Mouse (Mus musculus): ENCODE measurements around the gene Zer1.
"Not testable (repeated sequence)": the region's sequence is repeated elsewhere in the genome, so short reads cannot be mapped to it uniquely, and the experiment has no call there.

The Zer1 gene

DNA sequence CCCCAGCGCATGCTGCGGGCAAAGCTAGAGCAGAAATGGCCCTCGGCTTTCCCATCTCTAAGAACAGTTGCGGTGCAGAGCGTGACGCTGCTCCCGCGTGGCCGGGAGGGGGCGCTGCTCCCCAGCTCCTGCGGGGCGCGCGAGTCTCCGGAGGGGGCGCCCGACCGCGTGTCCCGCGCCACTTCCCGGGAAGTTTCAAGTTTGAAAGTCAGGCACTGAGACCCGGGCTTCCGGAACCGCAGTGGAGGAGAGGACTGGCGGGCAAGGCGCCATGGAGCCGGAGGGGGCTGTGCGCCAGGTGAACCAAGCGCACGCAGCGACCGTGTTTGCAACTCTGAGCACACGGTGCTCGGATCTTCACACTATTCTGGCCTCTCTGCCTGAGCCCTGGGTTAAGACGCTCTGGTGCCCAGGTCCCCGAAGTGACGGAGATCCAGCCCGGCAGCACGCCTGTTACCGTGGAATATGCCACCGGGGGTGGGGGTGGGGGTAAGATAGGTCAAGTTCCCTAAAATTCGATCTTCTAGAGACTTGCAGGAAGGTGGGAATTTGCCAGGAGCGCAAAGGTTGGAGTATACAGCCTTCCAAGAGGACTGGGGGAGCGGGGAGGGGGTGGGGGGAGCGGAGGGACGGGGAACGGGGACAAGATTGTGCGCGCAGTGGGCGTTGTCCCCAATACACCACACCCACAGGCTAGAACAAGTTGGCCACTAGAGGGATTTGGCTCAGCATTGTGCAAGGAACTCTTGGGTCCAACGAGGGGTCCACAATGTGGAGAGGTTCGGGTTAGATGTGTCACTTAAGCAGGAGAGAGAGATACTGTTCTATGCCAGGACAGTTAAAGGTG lies 46.7 kb downstream of the Zer1 start, which contains the start of gene Pkn3:
Gene Pkn3 (plus strand): TSS at position 183 of the 847 bp plus-strand sequence.
- peak; percentile 88 for DNase-seq (ENCODE audit: low spot score)

DNA sequence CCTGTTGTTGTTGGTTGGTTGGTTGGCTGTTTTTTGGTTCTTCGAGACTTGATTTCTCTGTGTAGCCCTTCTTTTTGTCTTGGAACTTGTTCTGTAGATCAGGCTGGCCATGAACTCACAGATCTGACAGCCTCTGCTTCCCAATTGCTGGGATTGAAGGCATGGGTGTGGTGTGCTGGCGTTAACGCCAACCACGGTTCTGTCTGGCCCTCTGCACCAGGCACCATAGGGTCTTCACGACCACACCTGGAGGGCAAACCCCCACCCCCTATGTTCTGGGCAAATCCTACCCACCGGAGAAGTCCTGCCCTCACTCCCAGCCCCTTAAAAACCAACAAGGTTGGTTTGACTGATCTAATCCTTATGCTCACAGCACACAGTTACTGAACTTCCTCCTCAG lies 47.4 kb downstream of the Zer1 start:
- no peak for DNase-seq (ENCODE audit: low spot score)

DNA sequence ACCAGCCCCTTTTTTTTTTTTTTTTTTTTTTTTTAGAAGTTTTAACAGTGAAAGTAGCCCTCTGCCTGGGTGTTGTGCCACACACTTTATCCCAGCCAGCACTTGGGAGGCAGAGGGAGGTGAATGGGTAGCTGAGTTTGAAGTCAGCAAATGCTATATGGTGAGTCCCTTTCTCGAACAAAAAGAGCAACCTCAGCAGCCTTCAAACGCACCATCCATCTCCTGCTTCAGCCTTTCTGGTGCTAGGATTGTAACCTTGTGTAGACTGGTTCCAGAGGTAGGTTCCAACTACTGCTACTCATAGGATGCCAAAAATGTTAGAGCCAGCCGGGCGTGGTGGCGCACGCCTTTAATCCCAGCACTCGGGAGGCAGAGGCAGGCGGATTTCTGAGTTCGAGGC lies 47.9 kb downstream of the Zer1 start:
- DNase-seq (ENCODE audit: low spot score) = no peak

DNA sequence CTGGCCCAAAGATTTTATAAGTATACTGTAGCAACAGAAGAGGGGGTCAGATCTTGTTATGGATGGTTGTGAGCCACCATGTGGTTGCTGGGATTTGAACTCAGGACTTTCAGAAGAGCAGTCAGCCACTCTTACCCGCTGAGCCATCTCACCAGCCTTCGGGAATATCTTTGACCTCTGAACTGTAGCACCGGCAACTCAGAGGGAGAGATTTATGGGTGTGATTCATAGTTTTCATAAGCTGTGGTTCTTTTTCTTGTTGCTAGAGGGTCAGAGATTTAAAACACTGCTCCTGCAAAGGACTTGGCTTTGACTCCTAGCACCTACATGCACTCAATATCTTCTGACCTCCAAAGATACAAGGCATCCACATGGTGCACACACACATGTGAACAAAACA lies 48.8 kb downstream of the Zer1 start:
- no peak for DNase-seq (ENCODE audit: low spot score)

DNA sequence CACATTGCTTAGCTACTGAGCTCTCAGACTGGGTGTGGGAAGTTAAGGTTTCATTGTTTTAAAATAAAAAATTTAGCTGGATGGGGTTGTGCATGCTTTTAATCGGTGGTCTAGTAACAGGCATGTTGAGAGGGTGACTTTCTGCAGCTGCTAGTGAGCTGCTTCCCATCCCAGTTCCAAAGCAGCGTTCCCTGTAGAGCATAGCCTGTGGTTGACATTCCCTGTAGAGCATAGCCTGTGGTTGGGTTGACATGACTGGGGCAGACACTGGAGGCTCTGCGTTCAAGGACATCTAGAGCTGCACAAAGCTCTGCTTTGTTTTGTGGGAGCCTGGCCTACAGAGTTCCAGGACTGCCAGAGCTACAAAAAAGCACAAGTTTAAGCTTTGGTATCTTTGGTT lies 51.1 kb downstream of the Zer1 start:
- DNase-seq (ENCODE audit: low spot score) = no peak

DNA sequence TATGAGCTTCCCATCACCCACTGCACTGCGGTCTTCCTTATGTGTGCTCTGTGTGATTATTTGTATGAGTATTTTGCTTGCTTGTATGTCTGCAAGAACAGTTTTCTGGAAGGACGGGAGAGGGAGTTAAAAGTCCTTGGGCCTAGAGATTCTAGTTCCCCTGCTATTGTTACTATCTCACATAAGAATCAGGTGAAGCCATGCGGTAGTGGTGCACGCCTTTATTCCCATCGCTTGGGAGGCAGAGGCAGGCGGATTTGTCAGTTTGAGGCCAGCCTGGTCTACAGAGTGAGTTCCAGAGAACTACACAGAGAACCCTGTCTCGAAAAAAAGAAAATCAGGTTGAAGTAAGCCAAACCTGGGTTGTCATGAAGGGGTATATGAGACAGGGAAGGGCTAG lies 51.5 kb downstream of the Zer1 start:
- no peak for DNase-seq (ENCODE audit: low spot score)

DNA sequence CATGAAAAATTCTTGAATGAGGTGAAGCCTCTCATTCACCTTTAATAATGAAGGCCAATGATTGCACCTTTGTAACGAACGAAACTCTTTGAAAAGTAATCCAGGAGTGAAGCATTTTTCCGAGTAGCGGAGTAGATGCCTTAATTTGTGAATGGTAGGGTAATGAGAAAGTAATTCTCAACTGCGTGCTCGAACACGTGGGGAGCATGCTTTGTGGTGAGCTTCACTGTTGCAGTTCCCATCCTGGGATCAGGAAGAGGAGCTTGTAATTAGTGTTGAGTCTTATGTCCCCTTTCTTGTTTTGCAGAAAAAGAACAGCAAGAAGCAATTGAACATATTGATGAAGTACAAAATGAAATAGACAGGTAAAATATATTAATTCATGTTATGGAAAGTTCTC lies 56.4 kb downstream of the Zer1 start:
- no peak for DNase-seq (ENCODE audit: low spot score)

DNA sequence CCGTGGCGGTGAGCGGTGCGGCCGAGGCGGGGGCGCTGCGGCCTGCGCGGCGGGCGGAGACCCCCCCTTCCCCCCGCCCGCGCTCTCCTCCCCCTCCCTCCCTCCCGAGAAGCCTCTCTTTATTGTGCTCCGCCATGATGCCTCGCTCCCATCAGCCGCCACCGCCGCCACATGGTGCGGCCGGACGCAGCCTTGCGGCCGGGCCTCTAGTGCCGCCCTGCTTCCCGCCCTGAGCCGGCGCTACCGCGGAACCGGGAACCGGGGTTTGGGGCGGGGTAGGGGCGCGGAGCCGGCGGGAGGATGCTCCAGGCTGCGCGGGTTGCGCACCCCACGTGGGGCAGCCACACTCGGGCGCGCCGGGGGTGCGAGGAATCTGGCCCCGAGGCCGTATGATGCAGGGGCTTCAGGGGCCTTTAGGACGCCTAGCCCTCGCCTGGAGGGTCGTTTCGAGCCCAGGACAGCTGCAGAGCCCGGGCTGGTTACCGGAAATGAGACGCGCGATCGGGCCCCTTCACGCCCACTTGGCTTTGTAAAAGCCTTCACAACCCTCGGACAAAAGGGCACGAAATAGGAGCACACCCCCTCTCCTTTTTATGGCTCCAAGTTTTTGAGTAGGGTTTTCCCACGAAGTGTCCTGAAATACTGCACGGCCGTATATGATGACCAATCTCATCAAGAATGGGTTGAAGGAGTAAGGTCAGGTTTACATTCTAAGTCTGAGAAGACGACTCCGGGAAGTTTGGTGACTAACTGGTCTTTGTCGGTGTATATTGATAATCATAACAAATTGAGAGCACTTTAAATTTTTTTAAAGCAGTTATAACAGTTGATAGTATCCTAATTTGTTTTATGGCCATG lies 57.1 kb downstream of the Zer1 start:
- DNase-seq (ENCODE audit: low spot score) = peak; percentile 39

DNA sequence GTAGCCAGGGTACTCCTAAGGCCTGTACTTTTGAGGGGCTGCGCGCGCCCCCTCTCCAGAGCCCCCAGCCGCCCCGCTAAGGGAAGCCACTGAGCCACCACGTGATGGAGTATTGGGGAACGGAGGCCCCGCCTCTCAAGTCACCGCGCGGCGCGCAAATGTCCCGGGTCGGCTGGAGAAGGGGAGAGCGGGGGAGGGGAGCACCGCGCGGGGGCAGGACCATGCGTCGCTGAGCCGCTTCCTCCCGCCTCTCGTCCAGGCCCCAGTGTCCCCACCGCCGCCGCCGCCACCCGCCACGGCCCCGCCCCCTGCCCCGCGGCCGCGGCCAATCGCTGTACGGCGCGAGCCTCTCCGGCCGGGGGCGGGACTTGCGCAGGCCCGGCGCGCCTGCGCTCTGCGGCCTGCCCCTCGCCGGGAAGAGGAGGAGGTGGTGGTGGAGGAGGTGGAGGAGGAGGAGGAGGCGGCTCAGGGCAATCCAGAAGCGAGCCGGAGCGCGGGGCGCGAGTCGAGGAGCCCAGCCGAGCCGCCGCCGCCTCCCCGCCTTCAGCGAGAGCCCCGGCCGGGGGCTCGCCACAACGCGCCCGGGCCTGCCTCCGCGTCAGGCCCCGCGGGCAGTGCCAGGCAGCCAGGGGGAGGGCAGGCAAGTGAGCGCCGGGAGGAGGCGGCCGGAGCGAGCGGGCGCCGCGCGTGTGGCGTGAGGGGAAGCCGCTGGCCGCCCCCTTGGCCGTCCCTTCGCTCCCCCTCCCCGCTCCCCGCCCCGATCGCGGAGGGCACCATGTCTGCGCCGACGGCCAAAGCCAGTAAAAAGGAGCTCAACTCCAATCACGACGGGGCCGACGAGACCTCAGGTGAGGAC lies 58.1 kb downstream of the Zer1 start:
- peak; percentile 94 for DNase-seq (ENCODE audit: low spot score)

DNA sequence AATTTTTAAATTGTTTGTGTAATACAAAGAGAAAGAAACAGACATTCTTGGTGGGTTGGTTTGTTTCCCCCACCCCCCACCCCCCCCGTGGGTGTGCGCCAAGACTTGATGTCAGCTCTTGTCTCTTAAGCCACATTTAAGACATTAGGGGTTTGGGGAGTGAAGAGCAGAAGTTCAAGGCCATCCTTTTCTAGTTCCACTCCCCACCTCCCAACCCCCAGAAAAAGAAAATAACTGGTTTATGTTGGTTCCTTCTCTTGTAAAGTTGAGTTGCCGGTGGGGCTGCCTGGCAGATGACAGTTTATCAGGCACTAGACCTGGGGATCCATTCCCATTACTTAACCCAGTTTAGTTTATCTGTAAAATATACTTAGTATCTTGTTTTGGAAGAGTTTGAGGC lies 60.1 kb downstream of the Zer1 start:
- DNase-seq (ENCODE audit: low spot score) = no peak

DNA sequence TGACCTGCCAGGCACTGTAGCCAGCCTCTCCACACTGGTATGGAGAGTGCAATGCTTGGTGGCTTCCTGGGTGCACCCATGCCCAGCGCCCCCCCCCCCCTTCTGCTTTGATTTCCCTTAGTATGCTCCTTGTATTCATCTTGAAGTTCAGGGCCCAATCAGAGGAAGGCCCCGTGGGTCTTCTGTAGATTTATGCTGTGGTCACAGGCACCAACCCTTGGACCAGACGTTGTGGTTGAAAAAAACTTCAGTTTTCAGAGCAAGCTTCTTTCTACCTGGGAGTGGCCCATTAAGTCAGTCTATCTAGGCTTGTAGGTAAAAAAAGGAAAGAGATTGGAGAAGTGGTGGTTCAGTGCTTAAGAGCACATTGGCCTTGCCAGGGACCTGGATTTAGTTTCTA lies 60.6 kb downstream of the Zer1 start:
- no peak for DNase-seq (ENCODE audit: low spot score)

DNA sequence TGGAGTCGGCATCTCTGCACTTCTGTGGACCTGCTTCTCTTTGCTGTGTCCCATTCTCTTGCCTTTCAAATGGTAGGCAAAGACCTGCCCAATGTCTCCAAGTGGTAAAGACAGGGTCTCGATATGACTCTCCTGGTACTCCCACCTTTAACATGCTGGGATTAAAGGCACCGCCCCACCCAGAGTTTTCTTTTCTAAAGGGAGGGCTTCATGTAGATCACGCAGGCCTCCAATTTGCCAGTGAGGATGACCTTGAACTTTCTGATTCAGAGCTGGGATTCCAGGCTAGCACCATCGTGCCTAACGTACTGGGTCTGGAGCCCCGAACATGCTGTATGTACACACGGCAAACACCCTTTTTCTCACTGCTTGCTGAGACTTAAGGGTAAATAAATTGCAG lies 61.1 kb downstream of the Zer1 start:
- no peak for DNase-seq (ENCODE audit: low spot score)

DNA sequence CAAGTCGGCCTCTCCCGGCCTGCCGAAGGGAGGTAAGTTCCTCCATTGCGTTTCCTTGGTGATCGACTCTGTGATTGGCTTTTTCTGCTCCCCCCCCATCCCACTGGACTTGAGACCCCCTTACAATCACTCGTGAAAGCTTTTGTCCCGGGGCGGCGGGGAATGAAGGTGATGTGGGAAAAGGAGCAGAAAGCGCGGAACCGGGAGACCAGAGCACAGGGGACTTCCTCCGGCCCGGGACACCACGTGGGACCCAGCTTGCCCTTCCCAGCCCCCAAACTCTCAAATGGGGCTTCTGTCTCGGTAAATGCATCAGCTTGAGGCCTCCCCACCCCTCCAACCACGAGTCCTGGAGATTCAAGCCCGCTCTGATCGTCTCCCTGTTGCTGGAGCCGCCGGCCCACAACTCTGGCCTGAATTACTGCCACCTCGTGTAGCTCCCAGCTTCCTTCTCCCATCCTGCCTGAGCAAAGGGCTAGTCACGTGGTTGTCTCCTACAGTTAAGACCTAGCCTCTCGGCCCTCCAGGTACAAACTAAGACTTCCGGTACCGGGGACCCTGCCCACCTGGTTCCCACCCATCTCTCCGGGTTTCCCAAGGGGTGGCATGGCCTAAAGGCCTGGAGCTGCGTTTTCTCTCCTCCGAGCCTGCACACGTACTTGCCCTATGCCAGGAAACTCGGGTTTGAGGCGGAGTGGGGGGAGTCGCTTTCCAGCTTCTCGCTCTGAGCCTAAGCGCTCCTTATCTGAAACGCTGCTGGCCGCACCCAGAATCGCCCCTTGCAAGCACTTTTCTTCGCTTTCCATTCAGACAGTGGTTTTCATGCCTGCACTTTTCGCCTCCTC lies 61.9 kb downstream of the Zer1 start:
- DNase-seq (ENCODE audit: low spot score) = peak; percentile 55

DNA sequence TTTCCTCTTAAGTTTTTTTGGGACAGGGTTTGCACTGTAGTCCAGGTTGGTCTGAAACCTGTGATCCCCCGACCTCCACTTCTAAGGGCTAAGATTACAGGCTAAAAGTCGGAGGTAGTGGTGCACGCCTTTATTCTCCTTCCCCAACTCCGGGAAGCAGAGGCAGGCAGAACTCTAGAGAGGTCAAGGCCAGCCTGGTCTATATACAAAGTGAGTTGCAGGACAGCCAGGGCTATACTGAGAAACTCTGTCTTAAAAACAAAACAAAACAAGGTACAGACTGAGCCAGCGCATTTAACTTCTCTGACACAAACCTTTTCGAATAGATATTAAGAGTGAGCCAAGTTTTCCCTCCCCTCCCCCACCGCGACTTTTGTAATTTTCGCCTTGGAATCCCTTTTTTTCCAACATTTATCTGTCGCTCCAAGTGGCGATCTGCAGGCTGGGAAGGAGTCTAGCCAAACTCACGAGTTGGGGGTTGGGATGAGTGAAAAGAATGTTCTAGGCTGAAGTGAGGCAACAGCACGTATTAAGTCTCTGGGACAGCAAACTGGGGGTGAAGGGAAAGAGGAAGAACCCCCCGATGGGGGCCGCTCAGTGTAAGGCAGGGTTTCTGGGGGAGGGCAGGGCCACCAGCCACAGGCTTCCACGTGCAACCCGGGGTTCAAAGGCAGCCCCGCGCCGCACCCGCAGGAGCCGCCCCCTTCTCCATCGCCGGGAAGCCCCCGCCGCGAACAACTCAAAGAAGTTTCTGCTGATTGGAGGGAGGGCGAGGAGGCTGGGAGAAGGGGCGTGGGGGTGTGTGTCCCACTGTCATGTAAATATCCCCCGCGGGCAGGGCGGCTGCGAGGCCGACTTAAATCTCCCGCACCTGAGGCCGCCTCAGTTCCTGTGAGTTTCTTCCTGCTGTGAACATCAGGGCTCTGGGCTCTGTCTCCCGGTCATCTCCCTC lies 62.9 kb downstream of the Zer1 start:
- peak; percentile 36 for DNase-seq (ENCODE audit: low spot score)

DNA sequence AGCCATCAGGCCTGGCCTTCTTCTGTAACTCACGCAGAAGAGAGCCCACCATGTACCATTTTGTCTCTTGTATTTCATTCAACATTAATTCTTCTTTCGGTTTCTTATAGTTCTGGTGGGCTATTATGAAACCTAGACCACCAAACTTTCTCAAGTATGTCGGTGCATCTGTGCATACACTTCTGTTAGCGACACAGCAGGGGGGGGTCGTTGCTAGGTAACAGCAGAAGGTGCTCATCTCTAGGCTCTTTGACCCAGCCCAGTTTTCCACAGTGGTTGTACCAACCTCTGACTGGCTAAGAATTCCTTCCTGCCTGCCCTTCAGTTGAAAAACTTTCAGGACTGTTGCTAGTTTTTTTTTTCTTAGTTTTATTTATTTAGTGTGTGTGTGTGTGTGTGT lies 66.0 kb downstream of the Zer1 start:
- no peak for DNase-seq (ENCODE audit: low spot score)

DNA sequence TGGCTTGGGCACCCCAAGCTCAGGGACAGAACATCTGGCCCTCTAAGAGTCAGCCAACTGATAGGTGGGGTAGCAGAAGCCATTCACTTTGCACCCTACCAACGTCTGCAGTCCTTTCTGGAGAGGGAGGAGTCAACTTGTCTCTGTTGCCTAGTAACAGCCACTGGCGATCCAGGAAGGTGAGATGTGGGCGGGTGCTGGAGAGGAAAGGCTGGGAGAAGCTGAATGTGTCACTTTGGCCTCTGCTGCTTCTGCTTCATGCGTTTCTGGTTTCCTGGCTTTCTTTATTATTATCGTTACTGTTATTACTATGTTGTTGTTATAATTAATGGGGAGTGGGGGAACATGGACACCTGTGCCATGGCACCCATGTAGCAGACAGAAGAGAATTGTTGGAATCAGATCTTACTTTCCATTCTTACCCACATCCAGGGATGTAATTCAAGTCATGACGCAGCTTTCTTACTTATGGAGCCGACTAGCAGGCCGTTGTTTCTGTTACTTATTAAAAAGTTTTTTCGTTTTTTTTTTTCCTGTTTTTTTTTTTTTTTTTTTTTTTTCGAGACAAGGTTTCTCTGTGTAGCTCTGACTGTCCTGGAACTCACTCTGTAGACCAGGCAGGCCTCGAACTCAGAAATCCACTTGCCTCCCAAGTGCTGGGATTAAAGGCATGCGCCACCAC lies 67.0 kb downstream of the Zer1 start, which contains the start of gene Set:
Gene Set (plus strand): TSS at position 156 of the 682 bp plus-strand sequence.
- no peak for DNase-seq (ENCODE audit: low spot score)

DNA sequence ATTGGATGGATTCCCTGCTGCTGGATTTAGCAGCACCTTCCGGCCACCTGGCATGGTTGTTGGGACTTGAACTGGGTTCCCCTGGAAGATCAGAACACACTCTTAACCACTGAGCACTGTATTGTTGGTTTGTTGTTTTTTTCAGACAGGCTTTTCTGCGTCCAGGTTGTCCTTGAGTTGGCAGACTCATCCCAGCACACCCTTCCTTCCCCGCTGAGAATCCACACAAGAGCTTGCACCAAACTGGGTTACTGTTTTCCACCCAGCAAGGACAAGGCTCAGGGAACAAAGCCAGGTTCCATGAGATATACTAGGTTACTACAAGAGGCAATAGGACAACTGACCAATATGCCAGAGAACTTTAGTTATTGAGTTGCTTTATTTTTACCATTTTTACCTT lies 67.6 kb downstream of the Zer1 start:
- DNase-seq (ENCODE audit: low spot score) = no peak

DNA sequence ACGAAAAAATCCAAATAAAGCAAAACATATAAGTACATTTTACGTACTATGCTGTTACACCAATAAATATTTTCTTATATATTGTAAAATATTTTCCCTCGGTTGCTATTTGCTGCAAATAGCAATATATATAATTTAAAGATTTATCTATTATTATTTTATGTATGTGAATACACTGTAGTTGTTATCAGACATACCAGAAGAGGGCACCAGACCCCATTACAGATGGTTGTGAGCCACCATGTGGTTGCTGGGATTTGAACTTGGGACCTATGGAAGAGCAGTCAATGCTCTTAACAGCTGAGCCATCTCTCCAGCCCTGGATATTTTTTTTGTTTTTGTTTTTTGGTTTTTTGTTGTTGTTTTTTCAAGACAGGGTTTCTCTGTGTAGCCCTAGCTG lies 69.1 kb downstream of the Zer1 start:
- not testable (repeated sequence) for DNase-seq (ENCODE audit: low spot score)

DNA sequence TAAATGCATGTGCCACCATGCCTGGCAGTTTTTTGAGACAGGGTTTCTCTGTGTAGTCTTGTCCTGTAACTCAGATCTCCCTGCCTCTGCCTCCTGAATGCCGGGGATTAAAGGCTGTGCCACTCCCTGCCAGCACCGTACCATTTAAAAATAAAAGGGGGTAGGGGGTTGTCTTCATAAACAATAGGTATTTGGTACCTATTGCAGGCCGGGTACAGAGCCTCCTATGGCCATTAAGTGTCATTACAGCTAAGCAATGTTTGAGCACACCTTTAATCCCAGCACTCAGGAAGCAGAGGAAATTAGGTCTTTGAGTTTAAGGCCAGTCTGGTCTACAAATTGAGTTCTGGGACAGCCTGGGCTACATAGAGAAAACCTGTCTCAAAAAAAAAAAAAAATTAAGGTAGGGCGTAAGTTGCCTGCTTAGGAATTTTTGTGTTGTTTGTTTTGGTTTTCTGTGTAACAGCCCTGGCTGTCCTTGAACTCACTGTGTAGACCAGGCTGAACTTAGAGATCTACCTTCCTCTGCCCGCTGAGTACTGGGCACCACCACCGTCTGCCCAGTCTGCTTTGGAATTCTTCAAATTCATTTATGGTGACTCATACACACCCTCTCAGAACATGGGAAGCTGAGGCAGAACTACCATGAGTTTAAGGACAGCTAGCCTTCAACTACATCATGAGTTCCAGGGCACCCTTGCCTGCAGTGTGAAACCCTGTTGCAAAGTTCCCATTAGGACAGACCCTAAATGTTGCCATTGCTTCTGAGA lies 72.2 kb downstream of the Zer1 start:
- DNase-seq (ENCODE audit: low spot score) = no peak

Measured in urinary bladder, postnatal 25 days (tissue).